In genomic region chr17:86145079-86145951, GRCm38 (mm10) we compare ENCODE assay signal across 8 mouse cellular contexts. TPM values are rescaled to one million over a fixed set of nuclear protein-coding genes. Genes with fewer than 3 reads are reported as not detected.
DNase-seq lines count a peak whose midpoint lies in the region; ATAC-seq lines count a peak whose summit lies in the region.

Gene Srbd1 (minus strand): TSS chr17:86145175.

- peak within 1 kb of the TSS; percentile 75 for H3K27ac ChIP-seq in hindbrain, embryonic 15.5 days (replicated peaks)
- H3K27ac ChIP-seq in macrophage: peak within 1 kb of the TSS; percentile 57

- H3K4me1 ChIP-seq in hindbrain, embryonic 15.5 days (replicated peaks): peaks cover 15% of the 10 kb centered on the region

- H3K4me3 ChIP-seq in hindbrain, embryonic 15.5 days: peak within 1 kb of the TSS; percentile 69
- H3K4me3 ChIP-seq in macrophage (ENCODE audit: inconsistent target): peak within 1 kb of the TSS; percentile 94

- peak; percentile 75 for DNase-seq in WW6 (ENCODE audit: low read depth, low spot score)
- peak; percentile 94 to 97 for DNase-seq in cerebellum, postnatal 25 days
- DNase-seq in frontal cortex, postnatal 36 days (ENCODE audit: low spot score in 2 of 2): peak; percentile 88 to 92
- DNase-seq in left cerebral cortex, adult 18-20 months (ENCODE audit: low spot score in 2 of 2): peak; percentile 92
- peak; percentile 92 for DNase-seq in right cerebral cortex, adult 18-20 months
- DNase-seq in urinary bladder, adult 2 months (ENCODE audit: low spot score): peak; percentile 72

- no peaks in the 10 kb centered on the region for H3K9me3 ChIP-seq in hindbrain, embryonic 15.5 days

- H3K27me3 ChIP-seq in hindbrain, embryonic 15.5 days: no peaks in the 10 kb centered on the region

- H3K36me3 ChIP-seq in hindbrain, embryonic 15.5 days: no peaks in the 10 kb centered on the region
- no peaks in the 10 kb centered on the region for H3K36me3 ChIP-seq in macrophage (ENCODE audit: inconsistent target)

- H3K9ac ChIP-seq in hindbrain, embryonic 15.5 days: peak within 1 kb of the TSS; percentile 76

- peak; percentile 94 for ATAC-seq in hindbrain, embryonic 15.5 days (ENCODE audit: low FRiP score, low read depth)

- H3K79me2 ChIP-seq in macrophage (ENCODE audit: inconsistent target): peaks cover 16% of the 10 kb centered on the region

- WGBS in hindbrain, embryonic 15.5 days: under 1% methylated on average over 29 of the region's 45 CpGs
- 6% methylated on average over 36 of the region's 45 CpGs for WGBS in macrophage (ENCODE audit: missing documents)

- peak within 1 kb of the TSS; percentile 96 for H3K4me2 ChIP-seq in hindbrain, embryonic 15.5 days

RNA-seq across cellular contexts. Expression of gene Srbd1, which starts in this region (rescaled TPM):
- 14.7 and 14.8 TPM in 2 replicates for polyA plus RNA-seq in hindbrain, embryonic 15.5 days (2015; fragmentation: Nextera tagmentation; extraction: Ambion mirVana)
- total RNA-seq in left cerebral cortex, adult 18-20 months (2021): 10 to 100 TPM; 14.7 to 15.9 TPM
- 10 to 100 TPM in 25 of 26 experiments, 1 to 10 TPM in 1; 7.4 to 58.1 (median 46.2) TPM for total RNA-seq in macrophage (2018; cell fraction: chromatin; rRNA removed)
- 10 to 100 TPM in 18 of 26 experiments, 1 to 10 TPM in 8; 7.3 to 15.6 (median 10.8) TPM for total RNA-seq in macrophage (2018; cell fraction: cytosol; rRNA removed)
- 10 to 100 TPM in 20 of 26 experiments, 1 to 10 TPM in 6; 4.9 to 44.1 (median 22.4) TPM for total RNA-seq in macrophage (2018; cell fraction: nucleus; rRNA removed)
- 8.3 to 18.6 TPM (median 14.4 TPM) in 3 replicates for polyA plus RNA-seq in macrophage (2018)
- polyA plus RNA-seq in urinary bladder, adult 2 months (2012; rRNA removed): 5.9 and 7.7 TPM in 2 replicates

Comparison
In these comparisons a context has a peak if more than half of its experiments do, and no peak if none do; other contexts are left out.
1. Peak in every context shown above with its lines: DNase-seq, ATAC-seq, H3K4me3 ChIP-seq and H3K27ac ChIP-seq.